Mouse (Mus musculus) G1E (cell line): Measurements from ENCODE around the gene Bnip1.

Source experiments
- CTCF ChIP-seq: IDR thresholded peaks from 2 replicates; pipeline ENCODE4 v1.5.1; 2012; ENCODE audit warnings: low read depth, low read length, inconsistent platforms, mixed read lengths
- GATA1 ChIP-seq: IDR thresholded peaks from 2 replicates; pipeline ENCODE4 v1.6.1; 2012; ENCODE audit warnings: borderline replicate concordance, low read length, inconsistent platforms, mixed read lengths

DNA sequence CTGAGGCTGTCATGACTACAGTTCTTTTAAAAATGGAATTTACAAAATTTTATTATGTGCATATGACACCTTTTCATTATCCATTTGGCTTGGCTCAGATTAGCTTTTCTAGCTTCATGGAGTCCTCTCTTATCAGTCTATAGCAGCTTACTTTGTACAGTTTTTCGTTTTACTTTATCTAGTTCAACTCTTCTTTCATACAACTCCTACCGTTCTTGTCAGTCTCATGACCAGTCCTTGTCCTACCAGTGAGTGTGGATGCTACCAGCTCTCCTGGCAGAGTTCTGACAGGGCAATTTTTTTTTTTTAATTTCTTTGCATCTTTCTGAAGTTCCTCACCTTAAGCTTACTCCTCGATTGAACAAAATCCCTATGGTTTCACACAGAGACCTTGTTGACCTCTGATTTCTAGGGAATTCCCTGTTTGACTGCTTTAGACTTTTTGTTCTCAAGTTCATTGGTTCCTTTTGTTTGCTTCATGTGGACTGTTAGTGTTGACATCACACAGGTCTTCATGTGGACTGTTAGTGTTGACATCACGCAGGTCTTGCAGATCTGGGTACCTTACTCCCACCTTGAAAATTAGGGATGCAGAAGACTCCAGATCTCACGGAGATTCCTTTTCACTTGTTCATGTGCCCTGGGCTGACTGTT lies 13.6 kb upstream of the Bnip1 start:
- TF ChIP-seq GATA1 (no peak), CTCF (no peak)
